Mouse (Mus musculus): Measurements from ENCODE around the gene Izumo1. TPM values are rescaled to one million over a fixed set of nuclear protein-coding genes. Genes with fewer than 3 reads are reported as not detected.

The Izumo1 gene
- polyA plus RNA-seq, 1 experiment from 2014 or later: 0.18 TPM

Other genes with a start within 250 kb of the Izumo1 start
- 285 and 300 TPM in 2 replicates for gene Snrnp70, start 226.1 kb upstream of the Izumo1 start, polyA plus RNA-seq (2016; fragmentation: Nextera tagmentation; extraction: Ambion mirVana)
- gene Kcna7, start 216.2 kb upstream of the Izumo1 start, polyA plus RNA-seq (2016; fragmentation: Nextera tagmentation; extraction: Ambion mirVana): not detected in 2 replicates
- 1.2 and 1.3 TPM in 2 replicates for gene Ntf5, start 208.1 kb upstream of the Izumo1 start, polyA plus RNA-seq (2016; fragmentation: Nextera tagmentation; extraction: Ambion mirVana)
- gene Lhb, start 201.0 kb upstream of the Izumo1 start, polyA plus RNA-seq (2016; fragmentation: Nextera tagmentation; extraction: Ambion mirVana): 1.0 and 1.6 TPM in 2 replicates
- gene Gys1, start 187.0 kb upstream of the Izumo1 start, polyA plus RNA-seq (2016; fragmentation: Nextera tagmentation; extraction: Ambion mirVana): 34.8 TPM in 2 replicates
- gene Ruvbl2, start 183.7 kb upstream of the Izumo1 start, polyA plus RNA-seq (2016; fragmentation: Nextera tagmentation; extraction: Ambion mirVana): 124 and 129 TPM in 2 replicates
- gene Ftl1, start 161.9 kb upstream of the Izumo1 start, polyA plus RNA-seq (2016; fragmentation: Nextera tagmentation; extraction: Ambion mirVana): 5,718 and 6,089 TPM in 2 replicates
- gene Bax, start 154.9 kb upstream of the Izumo1 start, polyA plus RNA-seq (2016; fragmentation: Nextera tagmentation; extraction: Ambion mirVana): 231 and 244 TPM in 2 replicates
- 0.13 and 0.54 TPM in 2 replicates for gene Tulp2, start 139.9 kb upstream of the Izumo1 start, polyA plus RNA-seq (2016; fragmentation: Nextera tagmentation; extraction: Ambion mirVana)
- not detected in 2 replicates for gene Gm45808, start 135.0 kb upstream of the Izumo1 start, polyA plus RNA-seq (2016; fragmentation: Nextera tagmentation; extraction: Ambion mirVana)
- gene Dhdh, start 133.0 kb upstream of the Izumo1 start, polyA plus RNA-seq (2016; fragmentation: Nextera tagmentation; extraction: Ambion mirVana): 3.4 and 3.5 TPM in 2 replicates
- gene Nucb1, start 111.4 kb upstream of the Izumo1 start, polyA plus RNA-seq (2016; fragmentation: Nextera tagmentation; extraction: Ambion mirVana): 144 and 147 TPM in 2 replicates
- 16.7 and 19.2 TPM in 2 replicates for gene Ppp1r15a, start 95.5 kb upstream of the Izumo1 start, polyA plus RNA-seq (2016; fragmentation: Nextera tagmentation; extraction: Ambion mirVana)
- gene Plekha4, start 95.5 kb upstream of the Izumo1 start, polyA plus RNA-seq (2016; fragmentation: Nextera tagmentation; extraction: Ambion mirVana): 1.9 and 3.8 TPM in 2 replicates
- 0.70 and 0.79 TPM in 2 replicates for gene Hsd17b14, start 66.9 kb upstream of the Izumo1 start, polyA plus RNA-seq (2016; fragmentation: Nextera tagmentation; extraction: Ambion mirVana)
- 35.2 and 36.9 TPM in 2 replicates for gene Bcat2, start 51.7 kb upstream of the Izumo1 start, polyA plus RNA-seq (2016; fragmentation: Nextera tagmentation; extraction: Ambion mirVana)
- gene Fgf21, start 6.3 kb upstream of the Izumo1 start, polyA plus RNA-seq (2016; fragmentation: Nextera tagmentation; extraction: Ambion mirVana): 0.45 TPM in 1 of 2 replicates, not detected in the other
- gene Fut1, start 4.5 kb upstream of the Izumo1 start, polyA plus RNA-seq (2016; fragmentation: Nextera tagmentation; extraction: Ambion mirVana): 0.14 TPM in 1 of 2 replicates, not detected in the other
- 15.6 and 16.2 TPM in 2 replicates for gene Rasip1, start 5.7 kb downstream of the Izumo1 start, polyA plus RNA-seq (2016; fragmentation: Nextera tagmentation; extraction: Ambion mirVana)
- 3.7 and 4.8 TPM in 2 replicates for gene Mamstr, start 18.2 kb downstream of the Izumo1 start, polyA plus RNA-seq (2016; fragmentation: Nextera tagmentation; extraction: Ambion mirVana)
- 0.37 TPM in 1 of 2 replicates, not detected in the other for gene Fut2, start 44.6 kb downstream of the Izumo1 start, polyA plus RNA-seq (2016; fragmentation: Nextera tagmentation; extraction: Ambion mirVana)
- gene Ntn5, start 62.2 kb downstream of the Izumo1 start, polyA plus RNA-seq (2016; fragmentation: Nextera tagmentation; extraction: Ambion mirVana): 0.68 and 1.2 TPM in 2 replicates
- 1.1 and 2.2 TPM in 2 replicates for gene Sec1, start 72.6 kb downstream of the Izumo1 start, polyA plus RNA-seq (2016; fragmentation: Nextera tagmentation; extraction: Ambion mirVana)
- gene Car11, start 78.0 kb downstream of the Izumo1 start, polyA plus RNA-seq (2016; fragmentation: Nextera tagmentation; extraction: Ambion mirVana): 21.2 and 25.5 TPM in 2 replicates
- 4.2 and 5.3 TPM in 2 replicates for gene Dbp, start 83.3 kb downstream of the Izumo1 start, polyA plus RNA-seq (2016; fragmentation: Nextera tagmentation; extraction: Ambion mirVana)
- 607 and 682 TPM in 2 replicates for gene Rpl18, start 93.6 kb downstream of the Izumo1 start, polyA plus RNA-seq (2016; fragmentation: Nextera tagmentation; extraction: Ambion mirVana)
- gene Sphk2, start 96.2 kb downstream of the Izumo1 start, polyA plus RNA-seq (2016; fragmentation: Nextera tagmentation; extraction: Ambion mirVana): 28.7 and 30.3 TPM in 2 replicates
- 0.89 and 1.0 TPM in 2 replicates for gene Fam83e, start 99.4 kb downstream of the Izumo1 start, polyA plus RNA-seq (2016; fragmentation: Nextera tagmentation; extraction: Ambion mirVana)
- gene Spaca4, start 104.0 kb downstream of the Izumo1 start, polyA plus RNA-seq (2016; fragmentation: Nextera tagmentation; extraction: Ambion mirVana): not detected in 2 replicates
- gene Lmtk3, start 161.9 kb downstream of the Izumo1 start, polyA plus RNA-seq (2016; fragmentation: Nextera tagmentation; extraction: Ambion mirVana): 8.4 and 11.9 TPM in 2 replicates
- 2.4 and 3.0 TPM in 2 replicates for gene Sult2b1, start 162.9 kb downstream of the Izumo1 start, polyA plus RNA-seq (2016; fragmentation: Nextera tagmentation; extraction: Ambion mirVana)
- 280 and 284 TPM in 2 replicates for gene Cyth2, start 192.8 kb downstream of the Izumo1 start, polyA plus RNA-seq (2016; fragmentation: Nextera tagmentation; extraction: Ambion mirVana)
- gene Kcnj14, start 203.0 kb downstream of the Izumo1 start, polyA plus RNA-seq (2016; fragmentation: Nextera tagmentation; extraction: Ambion mirVana): 0.80 and 0.96 TPM in 2 replicates
- 43.2 and 45.8 TPM in 2 replicates for gene Grwd1, start 209.1 kb downstream of the Izumo1 start, polyA plus RNA-seq (2016; fragmentation: Nextera tagmentation; extraction: Ambion mirVana)